Mouse (Mus musculus): ENCODE data around the gene Thada.
"Not testable (repeated sequence)": the region's sequence is repeated elsewhere in the genome, so short reads cannot be mapped to it uniquely, and the experiment has no call there.

Gene Thada

DNA sequence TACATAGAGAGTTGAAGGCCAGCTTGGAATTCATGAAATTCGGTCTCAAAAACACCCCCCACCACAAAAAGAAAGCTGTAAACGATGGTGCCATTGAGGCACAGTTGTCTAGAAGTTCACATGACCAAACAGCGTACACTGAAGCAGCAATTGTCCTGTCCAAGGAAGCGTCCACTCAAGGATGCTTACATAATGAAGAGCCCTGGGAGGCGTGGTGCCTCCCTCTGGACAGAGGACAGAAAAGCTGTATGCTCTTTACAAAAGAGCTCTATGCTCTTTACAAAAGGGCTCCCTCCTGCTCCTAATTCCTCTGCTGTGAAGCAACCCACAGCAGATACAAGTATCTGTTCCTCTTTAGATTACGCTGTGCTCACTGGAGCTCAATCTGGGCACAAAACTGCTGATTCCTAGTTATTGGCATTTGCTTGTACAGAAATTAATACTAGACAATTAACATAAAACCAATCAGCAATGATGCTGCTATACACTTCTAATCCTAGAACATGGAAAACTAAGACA, 123.6 kb downstream of the Thada start:
- no peak for DNase-seq (ENCODE audit: low spot score)

GRCm38 (mm10) chr17:84341686-84342085, 124.3 kb downstream of the Thada start:
- no peak for DNase-seq (ENCODE audit: low spot score)

DNA sequence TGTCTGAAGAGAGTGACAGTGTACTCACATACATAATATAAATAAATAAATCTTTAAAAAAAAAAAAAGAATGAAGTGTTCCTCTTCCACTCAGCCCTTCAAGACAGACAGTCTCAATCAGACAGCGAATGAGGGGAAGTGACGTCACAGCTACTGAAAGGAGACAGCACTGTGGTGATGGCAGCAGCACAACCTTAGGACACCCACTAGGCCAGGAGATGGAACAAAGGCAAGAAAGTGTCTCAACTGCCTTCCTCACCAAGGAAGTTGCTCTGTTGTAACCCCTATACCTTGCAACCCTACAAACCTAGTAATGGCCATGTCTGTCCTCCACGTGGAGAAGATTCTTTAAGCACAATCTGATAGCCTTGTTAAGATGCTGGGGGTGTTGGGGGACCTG, 125.4 kb downstream of the Thada start:
- DNase-seq (ENCODE audit: low spot score): no peak

DNA sequence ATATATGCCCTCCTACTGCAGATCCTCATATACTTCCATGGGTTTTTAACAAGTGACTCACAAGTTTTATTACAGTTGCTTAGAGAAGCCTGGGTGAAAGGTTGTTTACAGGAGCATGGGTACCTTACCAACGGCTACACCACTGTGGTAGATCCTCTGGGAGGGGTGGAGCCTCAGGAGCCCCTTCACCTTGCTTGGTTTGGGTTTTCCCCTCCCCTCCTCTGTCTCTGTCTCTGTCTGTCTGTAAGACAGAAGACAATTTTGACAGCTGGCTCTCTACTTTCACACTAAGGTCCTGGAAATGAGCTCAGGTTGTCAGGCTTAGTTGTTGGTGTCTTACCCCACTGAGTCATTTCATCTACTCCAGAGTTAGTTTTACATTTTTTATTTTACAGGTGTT, 130.0 kb downstream of the Thada start:
- DNase-seq (ENCODE audit: low spot score): no peak

DNA sequence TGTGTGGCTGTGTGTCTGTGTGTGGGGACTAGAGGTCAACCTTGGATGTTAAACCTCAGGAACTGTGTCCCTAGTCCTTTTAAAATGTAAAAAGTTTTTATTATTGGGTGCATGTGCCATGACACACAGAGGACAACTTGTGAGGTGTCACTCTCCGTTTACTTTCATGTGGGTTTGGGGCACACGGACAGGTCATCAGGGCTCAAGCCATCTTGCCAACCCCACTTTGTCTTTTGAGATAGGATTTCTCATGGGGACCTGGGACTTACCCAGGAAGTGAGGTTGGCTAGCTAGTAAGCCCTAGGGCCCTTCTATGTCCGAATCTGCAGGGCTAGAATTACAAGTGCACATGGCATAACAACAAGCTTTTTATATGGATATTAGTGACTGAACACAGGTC, 130.9 kb downstream of the Thada start:
- no peak for DNase-seq (ENCODE audit: low spot score)

GRCm38 (mm10) chr17:84334241-84335014, 131.6 kb downstream of the Thada start:
- DNase-seq (ENCODE audit: low spot score): no peak

DNA sequence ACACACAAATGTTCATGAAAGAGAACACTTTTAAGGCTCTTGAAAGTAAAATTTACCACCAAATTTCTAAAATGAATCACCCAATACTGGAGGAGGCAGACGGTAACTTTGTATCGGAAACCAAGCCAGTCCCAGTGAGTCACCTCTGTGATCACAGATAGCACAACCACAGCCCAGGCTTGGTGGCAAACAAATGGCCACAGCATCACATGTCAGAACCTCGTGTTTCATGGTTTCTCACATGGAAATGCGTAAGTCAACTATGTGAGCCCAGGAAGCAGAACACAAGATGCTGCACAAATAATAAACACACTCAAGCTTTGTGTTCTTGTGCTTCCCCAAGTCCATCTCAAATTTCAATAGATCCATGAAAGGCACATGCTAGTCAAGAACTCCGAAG, 133.1 kb downstream of the Thada start:
- no peak for DNase-seq (ENCODE audit: low spot score)

DNA sequence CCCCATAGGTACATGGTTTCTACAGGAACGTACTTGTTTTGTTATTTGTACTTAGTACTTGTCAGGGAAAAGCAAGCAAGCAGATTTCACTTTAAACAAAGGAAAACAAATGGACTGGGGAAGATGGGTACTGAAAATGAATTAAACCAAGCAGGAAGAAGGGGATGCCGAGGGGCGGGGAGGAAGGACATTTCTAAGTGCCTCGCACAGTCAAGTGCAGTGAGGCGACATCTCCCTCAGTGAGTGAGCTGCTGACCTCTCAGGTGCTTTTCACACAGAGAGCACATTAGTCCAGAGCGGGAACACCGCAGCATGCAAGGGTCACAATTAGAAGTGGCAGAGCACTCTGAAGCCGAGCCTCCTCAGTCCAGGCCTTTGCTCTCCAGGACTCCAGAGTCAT, 135.0 kb downstream of the Thada start:
- DNase-seq (ENCODE audit: low spot score): no peak

- DNase-seq (ENCODE audit: low spot score): no peak
Observed at GRCm38 (mm10) chr17:84330506-84330905, 135.5 kb downstream of the Thada start.

- DNase-seq (ENCODE audit: low spot score): no peak
Observed at GRCm38 (mm10) chr17:84329906-84330470, 136.0 kb downstream of the Thada start.

- DNase-seq (ENCODE audit: low spot score): no peak
Observed at GRCm38 (mm10) chr17:84328526-84328925, 137.5 kb downstream of the Thada start.

GRCm38 (mm10) chr17:84327051-84327925, 138.7 kb downstream of the Thada start:
- no peak for DNase-seq (ENCODE audit: low spot score)

GRCm38 (mm10) chr17:84322176-84322575, 143.8 kb downstream of the Thada start:
- DNase-seq (ENCODE audit: low spot score): no peak

GRCm38 (mm10) chr17:84321351-84321750, 144.7 kb downstream of the Thada start:
- no peak for DNase-seq (ENCODE audit: low spot score)

- DNase-seq (ENCODE audit: low spot score): no peak
Observed at GRCm38 (mm10) chr17:84320576-84320975, 145.4 kb downstream of the Thada start.

DNA sequence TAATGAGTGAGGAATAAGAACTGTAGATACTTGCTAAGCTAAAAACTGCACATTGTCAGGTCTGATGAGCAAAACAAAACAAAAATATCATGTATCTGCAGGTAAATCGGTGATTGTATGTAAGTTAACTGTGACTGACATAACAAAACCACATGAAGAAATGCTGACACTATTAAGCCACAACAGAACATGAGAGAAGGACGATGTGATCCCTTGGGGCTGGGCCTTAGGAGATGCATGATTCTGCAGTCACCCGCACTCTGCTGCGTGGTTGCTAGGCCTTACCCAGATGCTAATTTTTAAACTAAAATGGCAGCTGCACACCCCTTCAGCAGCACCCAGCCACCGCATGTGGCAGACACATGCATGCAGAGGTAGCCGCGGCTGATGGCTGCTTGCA, 151.7 kb downstream of the Thada start:
- no peak for DNase-seq (ENCODE audit: low spot score)

GRCm38 (mm10) chr17:84313494-84313893, 152.5 kb downstream of the Thada start:
- DNase-seq (ENCODE audit: low spot score): peak; percentile 35

DNA sequence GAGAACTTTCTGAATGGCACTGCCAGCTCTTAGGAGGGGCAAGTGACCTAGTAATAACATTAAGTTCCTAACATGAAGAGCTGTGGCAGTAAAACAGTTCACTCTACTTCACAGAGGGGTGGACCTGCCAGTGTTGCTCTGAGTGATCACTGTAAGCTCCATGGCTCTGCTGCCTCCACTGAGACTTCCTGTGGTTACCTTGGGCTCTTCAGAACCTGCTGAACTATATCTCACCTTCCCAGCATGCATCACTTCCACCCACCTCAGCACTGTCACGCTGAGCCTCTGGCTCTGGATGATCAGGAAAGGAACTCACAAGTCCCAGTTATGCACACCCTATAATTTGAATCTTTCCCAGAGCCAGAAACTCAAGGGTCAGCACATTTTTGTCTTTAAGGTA, 159.9 kb downstream of the Thada start:
- peak; percentile 17 for DNase-seq (ENCODE audit: low spot score)

GRCm38 (mm10) chr17:84305074-84305473, 160.9 kb downstream of the Thada start:
- DNase-seq (ENCODE audit: low spot score): no peak

DNA sequence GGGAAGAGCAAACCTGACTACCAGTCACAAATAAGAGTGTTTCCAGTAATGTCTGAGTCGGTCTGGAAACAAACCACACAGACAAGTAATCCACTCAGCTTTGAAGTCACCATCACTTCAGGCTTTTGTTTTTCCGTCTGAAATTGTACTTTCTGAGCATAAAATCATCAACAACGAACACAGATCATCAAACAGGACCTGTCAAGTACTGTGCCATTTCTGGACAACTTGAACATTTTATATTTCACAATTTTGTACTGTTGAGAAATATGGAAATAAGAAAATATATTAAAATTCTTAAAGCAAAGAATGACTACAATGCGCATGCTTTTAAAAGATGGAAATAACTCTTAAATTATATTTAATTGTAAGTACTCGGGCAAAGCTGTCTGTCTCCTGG, 161.9 kb downstream of the Thada start:
- no peak for DNase-seq (ENCODE audit: low spot score)

- DNase-seq (ENCODE audit: low spot score): no peak
Observed at GRCm38 (mm10) chr17:84297976-84298375, 168.0 kb downstream of the Thada start.

DNA sequence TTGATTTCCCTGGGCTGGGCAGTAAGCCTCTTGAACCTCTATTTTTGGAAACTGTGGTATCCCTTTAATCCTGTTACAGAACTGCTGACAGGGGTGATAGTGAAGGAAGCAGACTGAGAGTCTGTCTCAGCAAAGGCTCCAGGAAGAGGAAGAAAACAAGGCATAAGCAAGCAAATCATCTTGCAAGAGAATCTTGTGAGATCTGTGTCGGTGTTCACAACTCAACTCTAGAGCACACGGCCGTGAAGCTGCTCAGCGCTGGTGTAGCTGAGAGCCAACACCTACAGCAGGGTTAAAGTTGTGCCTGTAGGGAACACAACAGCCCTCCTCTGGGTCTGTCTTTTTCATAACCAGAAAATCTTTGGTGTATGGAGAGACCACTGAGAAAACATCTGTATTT, 172.8 kb downstream of the Thada start:
- no peak for DNase-seq (ENCODE audit: low spot score)

DNA sequence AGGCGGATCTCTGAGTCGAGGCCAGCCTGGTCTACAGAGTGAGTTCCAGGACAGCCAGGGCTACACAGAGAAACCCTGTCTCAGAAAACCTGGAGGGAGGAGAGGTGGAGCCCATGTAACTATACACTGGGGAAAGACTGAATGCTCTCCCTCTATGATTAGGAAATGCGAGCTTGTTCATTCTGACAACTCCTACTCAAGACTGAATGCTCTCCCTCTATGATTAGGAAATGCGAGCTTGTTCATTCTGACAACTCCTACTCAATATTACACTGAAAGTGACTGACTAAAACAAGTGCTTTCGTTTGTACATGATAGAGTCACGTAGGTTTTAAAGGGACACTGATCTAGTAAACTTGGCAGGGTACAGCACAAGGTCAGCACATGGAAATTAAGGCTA, 174.8 kb downstream of the Thada start:
- not testable (repeated sequence) for DNase-seq (ENCODE audit: low spot score)
